Mouse (Mus musculus) retina, embryonic 14.5 days (tissue): Measurements from ENCODE around the gene Kcnip4.

Experiments used
- DNase-seq: peaks from one replicate; pipeline ENCODE4 v3.0.0-alpha.2; 2015; ENCODE audit warnings: low spot score

Gene Kcnip4

DNA sequence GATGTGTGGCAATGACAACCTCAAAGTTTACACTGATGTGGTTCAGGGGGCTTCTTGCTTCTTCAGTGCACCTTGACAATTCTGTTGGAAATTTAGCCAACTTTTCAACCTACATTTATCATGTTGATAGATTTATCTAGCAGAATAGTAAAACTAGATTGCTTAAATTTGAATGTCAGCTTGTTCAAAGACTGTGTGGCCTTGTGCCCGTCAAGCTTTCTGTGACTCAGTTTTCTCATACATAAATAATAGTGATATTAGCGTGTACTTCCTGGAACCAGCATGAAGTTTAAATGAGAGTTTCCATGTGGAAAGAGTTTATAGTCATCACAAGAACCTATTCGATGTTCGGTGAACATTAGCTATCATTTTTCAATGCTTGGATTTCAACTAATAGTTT lies 1112.4 kb downstream of the Kcnip4 start:
- DNase-seq = no peak

DNA sequence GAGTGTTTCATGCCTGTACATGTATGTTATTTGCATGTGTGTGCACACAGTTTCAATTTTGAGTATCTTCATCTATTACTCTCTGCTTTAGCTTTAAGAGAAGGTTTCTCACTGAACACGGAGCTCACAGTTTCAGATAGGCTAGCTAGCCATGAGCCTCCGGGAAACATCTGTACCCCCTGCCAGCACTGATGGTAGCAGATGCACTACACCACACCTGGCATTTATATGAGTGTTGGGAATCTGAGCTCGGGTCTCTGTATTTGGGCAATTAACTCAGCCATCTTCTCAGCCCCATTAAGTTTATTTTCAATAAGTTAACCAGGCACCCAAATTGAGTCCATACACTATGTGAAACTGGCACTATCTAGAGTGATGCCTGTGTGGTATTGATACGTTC lies 1113.2 kb downstream of the Kcnip4 start:
- DNase-seq = no peak

DNA sequence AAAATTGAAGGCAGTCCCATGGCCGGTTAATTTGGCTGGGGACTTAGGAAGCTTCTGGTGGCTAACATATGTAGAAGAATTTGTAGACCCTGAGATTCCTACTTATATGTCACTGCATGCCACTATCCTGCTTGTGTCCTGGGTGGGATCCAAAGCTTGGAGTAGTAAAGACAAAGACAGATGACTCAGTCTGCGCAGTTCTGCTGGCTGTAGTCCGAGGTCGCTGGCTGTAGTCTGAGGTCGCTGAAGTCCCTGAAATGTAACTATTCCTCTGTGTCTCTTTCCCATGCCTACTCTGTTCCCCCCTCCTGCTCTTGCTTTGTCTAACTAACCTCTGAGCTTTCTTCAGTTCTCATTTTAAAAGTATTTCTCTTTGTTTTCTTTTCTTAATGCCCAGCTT lies 1114.4 kb downstream of the Kcnip4 start:
- DNase-seq = no peak

DNA sequence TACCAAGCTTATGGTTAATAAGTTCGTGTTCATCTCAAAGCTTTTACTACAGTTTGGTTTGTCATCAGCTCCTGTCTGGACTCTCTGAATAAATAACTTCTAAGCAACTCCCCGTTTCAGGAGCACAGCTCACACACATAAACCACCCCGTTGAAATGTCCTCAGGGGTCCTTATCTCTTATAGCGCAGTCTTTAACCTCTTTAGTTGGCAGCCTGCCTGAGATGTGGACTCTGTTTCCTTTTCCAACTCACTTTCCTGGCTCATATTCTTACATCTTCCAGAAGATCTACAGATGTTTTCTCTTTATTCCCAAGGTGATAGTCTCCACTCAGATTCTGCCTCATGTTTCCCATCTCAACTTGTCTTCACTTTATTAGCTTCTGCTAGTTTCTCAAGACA lies 1116.4 kb downstream of the Kcnip4 start:
- DNase-seq = no peak

DNA sequence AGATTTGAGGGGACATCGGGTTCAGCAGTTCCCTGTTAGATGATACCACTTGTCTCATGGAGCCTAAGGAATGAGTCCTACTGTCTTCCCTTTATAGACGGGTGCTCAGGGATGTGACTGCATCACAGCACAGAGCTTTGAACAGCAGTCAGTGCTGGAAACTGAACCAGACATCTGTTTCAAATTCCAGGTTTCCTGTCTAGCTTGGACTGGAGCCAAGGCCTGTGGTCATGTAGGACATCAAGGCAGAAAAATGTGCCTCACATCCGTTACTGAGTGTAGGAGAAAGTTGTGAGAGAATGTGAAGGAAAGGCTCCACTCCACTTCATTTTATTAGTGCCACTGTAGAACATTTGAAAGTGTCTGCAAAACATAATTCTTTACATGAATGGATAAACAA lies 1122.2 kb downstream of the Kcnip4 start:
- DNase-seq = no peak

DNA sequence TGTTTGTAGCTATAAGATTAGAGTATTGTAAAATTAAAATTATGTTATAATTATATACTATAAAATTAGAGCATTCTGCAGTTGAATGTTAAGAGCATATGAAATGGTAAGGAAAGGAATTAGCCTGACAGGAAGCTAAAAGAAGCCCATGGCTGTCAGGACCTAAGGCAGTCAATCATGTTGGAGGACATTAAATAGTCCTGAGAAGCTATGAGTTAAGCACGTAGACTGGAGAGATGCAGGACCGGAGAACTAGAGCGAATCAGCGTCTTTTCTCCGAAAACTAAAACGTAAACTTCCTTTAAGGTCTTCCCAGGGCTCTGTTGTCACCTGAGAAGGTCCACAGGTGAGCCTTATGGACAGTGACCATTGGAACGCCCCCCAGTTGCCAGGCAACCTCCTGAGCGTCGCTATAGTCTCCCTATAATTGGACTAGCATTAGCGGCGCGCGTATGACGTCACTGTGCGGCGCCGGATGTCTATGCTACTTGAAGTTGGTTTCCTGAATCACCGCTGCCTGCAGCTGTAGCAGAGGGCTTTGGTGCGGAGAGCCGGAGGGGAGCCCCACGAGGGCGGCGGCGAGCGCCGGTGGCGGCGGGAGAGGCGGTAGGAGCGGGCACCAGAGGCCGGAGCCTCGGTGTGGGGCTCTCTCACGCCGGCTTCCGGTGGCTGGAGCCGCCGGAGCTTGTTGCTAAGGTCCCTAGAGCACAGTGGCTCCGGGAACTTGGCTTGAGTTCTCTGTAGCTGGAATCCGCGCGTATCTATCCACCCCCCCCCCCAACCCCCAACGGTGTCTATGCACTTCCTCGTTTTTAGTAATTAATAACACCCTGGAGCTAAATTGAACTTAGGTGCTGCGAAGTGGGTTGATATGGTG lies 1152.6 kb downstream of the Kcnip4 start:
- DNase-seq = peak; percentile 98

DNA sequence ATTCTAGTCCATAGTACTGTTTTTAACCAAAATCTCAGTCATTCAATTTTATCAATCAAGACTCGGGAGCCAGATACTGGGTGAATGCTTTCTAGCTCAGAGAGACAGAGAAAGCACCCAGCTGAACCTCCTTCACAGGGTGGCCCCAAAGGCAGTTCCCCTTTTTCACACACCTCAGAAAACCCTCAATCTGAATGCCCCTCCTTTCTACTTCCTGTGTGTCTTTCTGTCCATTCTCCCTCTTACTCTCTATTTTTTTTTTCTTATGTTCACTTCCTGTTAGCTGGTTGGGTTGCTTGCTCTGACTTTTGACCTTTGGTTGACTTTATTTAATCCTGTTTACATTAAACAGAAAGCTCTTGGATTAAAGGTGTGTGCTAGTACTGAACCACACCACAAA lies 1175.4 kb downstream of the Kcnip4 start:
- DNase-seq = no peak

DNA sequence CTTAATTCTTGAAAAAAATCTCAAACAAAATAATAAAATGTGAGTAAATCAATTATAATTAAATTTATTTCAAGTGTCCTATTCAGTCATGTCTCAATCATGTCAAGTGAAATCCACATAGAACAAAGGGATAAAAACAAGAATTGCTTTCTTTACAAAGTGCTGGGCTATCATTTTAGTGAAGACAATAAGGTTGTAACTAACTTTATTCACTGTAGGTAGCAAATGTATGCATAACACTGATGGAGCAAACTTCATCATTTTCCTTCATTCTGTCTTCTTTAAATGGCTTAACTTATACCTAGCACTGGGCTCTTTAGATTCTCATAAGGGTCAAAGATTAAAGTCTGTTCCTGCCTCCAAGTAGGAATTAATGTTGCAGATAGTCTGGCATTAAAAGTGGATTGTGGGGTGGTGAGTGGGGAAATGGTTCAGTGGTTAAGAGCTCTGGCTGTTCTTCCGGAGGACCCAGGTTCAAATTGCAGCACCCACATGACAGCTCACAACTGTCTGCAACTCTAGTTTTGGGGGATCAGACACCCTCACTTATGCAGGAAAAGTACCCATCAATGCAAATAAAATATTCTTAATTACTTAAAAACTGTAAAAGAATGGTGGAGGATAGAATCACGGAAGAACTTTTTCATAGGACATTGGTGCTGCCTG lies 1178.6 kb downstream of the Kcnip4 start:
- DNase-seq = no peak

DNA sequence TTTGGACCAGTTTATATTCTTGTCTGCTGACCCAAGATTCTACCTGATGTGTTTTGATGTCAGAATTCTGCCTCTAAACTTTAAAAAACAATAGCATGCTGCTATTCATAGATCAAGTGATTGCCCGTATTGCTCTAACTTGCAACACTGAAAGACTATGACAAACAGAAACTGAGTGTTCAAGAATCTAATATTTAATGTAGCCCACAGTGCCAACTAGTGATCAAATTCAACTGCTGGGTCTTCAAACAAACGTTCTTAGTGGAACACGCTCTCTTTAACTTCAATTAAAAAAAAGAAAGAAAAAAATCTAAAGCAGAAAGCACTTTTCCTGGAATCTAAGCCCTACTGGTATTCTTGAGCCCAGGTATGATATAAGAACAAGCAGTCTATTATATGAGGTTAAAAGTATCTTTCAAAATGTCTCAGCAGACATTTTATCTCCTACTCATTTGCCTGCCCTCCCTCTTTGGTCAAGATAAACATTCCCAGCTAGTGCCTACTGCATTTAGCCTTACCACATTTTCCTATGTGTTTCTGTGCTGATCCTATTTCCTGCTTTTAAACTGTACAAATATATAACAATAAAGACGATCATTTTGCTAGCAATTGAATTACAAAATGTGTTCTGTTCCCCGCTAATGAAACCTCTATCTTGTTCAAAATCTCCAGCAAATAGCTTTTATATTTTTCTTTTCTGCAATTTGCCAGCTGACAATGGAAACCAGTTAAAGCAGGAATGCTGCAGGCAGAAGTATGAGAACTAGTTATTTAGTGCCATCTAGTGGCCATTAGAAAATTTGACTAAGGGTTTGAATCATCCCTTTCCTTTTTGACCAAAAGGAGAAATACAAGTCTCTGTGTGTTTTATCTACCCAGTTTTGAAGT lies 1179.4 kb downstream of the Kcnip4 start:
- peak; percentile 85 for DNase-seq

DNA sequence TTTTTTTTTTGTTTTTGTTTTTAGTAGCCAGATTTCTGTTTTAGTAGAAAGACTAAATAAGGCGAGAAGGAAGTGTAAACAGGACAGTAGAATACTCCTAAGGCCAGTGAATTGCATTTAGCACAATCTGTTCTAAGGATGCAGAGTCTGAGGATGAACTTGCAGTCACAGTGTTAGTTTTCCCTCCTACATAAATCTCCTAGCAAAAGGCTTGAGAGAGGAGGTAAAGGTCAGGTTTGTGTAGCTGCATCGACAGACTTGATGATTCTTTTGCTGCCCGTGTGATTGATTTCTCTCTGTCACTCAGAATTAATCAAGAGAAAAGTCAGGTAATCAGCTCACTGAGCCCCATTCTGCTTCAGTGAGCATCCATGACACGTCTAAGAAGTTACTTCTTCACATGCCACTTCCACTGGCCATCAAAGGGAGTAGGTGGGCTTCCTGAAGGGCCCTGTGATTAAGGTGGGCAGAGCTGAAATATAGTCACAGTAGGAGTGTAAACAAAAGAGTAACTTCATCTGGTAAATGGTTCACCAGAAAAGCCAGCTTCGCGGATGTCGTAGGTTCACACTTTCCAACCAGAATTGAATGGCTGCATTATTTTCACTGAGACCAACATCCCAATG lies 1183.8 kb downstream of the Kcnip4 start:
- DNase-seq = peak; percentile 29
